Mouse (Mus musculus): ENCODE measurements around the gene Sgcg.

DNA sequence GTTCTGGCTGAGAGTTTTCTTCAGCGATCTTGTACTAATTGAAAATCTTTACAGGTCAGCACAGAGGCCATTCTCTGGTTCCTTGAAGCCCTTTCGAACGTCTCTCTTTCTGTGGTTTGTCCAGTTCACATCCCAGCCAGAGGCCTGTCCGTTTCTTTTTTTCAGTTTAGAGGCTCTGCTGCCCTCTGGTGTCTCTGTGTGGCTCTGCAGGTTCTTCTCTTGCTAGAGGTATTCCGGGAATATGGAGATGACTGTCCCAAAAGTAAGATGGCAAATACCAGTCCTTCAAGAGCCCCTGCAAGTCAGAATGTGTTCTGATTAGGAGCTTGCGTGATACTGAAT, 36.4 kb upstream of the Sgcg start:
- TF ChIP-seq POLR2A (IDR thresholded peaks at IDR 0.05; ENCODE audit: insufficient read depth, low read depth, low read length) (no peak), CTCF (IDR thresholded peaks at IDR 0.05) (peak; percentile 48)
